Mouse (Mus musculus): ENCODE measurements around the gene Cep85l. TPM values are rescaled to one million over a fixed set of nuclear protein-coding genes. Genes with fewer than 3 reads are reported as not detected.

Gene Cep85l
- polyA plus RNA-seq, 1 experiment from 2014 or later = 5.6 TPM

DNA sequence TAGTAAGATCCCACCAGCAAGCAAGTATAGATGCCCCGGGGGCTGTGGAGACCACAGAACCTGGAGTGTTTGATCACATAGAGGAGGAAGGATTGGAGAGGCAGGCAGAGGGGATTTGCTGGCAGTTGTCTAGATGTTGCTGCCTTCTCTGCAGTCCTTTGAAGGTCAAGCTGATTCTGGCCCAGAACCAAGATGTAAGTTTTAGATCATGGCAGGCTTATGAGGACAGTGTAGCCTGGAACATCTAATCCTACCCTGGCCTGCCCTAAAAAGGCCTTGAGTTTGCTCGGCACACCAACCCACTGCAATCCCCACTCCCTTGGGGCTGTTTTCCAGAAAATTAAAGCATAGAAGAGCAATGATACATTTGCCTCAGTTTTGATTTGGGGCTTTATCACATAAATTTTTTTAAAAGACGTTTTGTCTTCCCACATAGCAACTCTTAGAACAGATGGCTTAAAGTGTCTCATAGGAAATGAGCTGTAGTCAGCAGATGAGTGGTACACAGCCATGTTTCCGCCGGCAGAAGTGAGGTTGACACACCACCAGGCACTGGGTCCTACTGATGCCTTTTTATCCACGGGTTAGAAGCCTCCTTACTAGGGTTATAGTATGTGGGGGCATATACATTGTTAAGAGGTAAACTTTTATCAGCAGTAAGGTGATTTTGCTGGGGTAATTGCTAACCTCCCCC is 8.6 kb upstream of the Cep85l start:
- Histone ChIP-seq H3K27ac (no peak overlapping the region), H3K4me2 (replicated peaks) (no peak overlapping the region), H3K9ac (replicated peaks) (no peak overlapping the region), H3K9me3 (no peaks in the 10 kb centered on the region), H3K27me3 (no peaks in the 10 kb centered on the region), H3K36me3 (no peaks in the 10 kb centered on the region), H3K4me3 (replicated peaks) (no peak overlapping the region), H3K4me1 (replicated peaks) (no peaks in the 10 kb centered on the region)
- WGBS = 77% methylated on average over 6 of the region's 6 CpGs
- no peak for ATAC-seq

DNA sequence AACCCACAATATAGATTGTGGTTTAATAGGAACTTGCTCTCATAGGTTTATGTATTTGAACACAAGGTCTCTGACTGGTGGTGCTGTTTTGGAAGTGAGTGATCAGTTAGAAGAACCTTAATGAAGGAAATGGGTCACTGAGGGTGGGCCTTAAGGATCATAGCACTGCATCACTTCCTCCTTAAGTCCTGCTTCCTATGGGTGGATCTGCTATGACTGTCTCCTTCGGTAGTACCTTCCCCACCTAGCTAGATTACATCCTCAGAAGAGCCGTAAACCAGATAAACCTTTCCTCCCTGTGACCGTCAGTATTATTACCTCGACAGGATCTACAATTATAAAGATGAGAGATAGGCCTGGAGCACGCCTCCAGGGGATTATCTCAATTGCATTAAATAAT is 5.7 kb upstream of the Cep85l start:
- no peaks in the 10 kb centered on the region for H3K9me3 ChIP-seq
- no peaks in the 10 kb centered on the region; the same call in 1 of the 2 replicates for H3K27me3 ChIP-seq
- no peak overlapping the region for H3K4me3 ChIP-seq (replicated peaks)
- H3K27ac ChIP-seq = no peak overlapping the region
- no peak for ATAC-seq
- no peak overlapping the region for H3K4me2 ChIP-seq (replicated peaks)
- H3K4me1 ChIP-seq (replicated peaks) = peaks cover under 1% of the 10 kb centered on the region
- H3K36me3 ChIP-seq = no peaks in the 10 kb centered on the region
- H3K9ac ChIP-seq (replicated peaks) = no peak overlapping the region
- 80% methylated on average over 5 of the region's 5 CpGs for WGBS

- Histone ChIP-seq H3K9ac (replicated peaks) (no peak overlapping the region), H3K9me3 (no peaks in the 10 kb centered on the region), H3K4me2 (replicated peaks) (no peak overlapping the region), H3K4me1 (replicated peaks) (peaks cover 6% of the 10 kb centered on the region), H3K36me3 (no peaks in the 10 kb centered on the region), H3K27me3 (no peaks in the 10 kb centered on the region; the same call in 1 of the 2 replicates), H3K4me3 (replicated peaks) (no peak overlapping the region), H3K27ac (no peak overlapping the region)
- no peak for ATAC-seq
- 81% methylated on average over 1 of the region's 1 CpGs for WGBS
Observed at GRCm38 (mm10) chr10:53384896-53385295, 5.1 kb upstream of the Cep85l start.

DNA sequence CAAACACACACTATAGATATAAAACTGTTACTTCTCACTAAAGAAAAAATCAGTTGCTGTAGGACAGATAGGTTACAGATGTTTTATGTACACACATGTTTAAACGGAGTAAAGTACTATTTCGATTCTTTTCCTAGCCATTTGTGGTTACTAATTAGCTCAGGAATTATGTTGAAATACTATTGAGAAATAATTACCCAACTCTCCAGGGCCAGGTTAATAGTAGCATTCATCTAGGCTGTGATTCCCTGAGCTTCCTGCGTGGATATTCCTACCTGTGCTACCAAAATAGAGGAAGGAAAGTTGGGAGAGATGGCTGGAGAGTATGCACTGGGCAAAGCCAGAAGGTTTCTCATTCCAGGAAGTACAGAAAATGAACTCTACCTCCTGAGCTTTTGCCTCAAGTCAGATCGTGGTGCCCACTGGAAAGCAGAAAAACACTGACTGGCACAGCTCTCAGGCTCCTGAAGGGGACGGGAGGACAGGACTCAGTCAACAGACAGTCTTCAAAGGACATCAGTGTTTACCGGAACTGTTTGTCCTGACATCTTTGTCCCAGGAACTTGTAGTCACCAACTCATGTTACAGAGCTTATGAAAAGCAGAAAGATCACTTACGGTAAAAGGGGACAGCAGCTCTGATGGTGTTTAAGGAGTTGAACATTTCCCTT is 3.1 kb upstream of the Cep85l start:
- Histone ChIP-seq H3K4me2 (replicated peaks) (no peak overlapping the region), H3K27me3 (no peaks in the 10 kb centered on the region; the same call in 1 of the 2 replicates), H3K9me3 (no peaks in the 10 kb centered on the region), H3K27ac (no peak overlapping the region), H3K4me1 (replicated peaks) (peaks cover 15% of the 10 kb centered on the region), H3K36me3 (no peaks in the 10 kb centered on the region), H3K9ac (replicated peaks) (no peak overlapping the region), H3K4me3 (replicated peaks) (no peak overlapping the region)
- 77% methylated on average over 7 of the region's 7 CpGs for WGBS
- no peak for ATAC-seq

DNA sequence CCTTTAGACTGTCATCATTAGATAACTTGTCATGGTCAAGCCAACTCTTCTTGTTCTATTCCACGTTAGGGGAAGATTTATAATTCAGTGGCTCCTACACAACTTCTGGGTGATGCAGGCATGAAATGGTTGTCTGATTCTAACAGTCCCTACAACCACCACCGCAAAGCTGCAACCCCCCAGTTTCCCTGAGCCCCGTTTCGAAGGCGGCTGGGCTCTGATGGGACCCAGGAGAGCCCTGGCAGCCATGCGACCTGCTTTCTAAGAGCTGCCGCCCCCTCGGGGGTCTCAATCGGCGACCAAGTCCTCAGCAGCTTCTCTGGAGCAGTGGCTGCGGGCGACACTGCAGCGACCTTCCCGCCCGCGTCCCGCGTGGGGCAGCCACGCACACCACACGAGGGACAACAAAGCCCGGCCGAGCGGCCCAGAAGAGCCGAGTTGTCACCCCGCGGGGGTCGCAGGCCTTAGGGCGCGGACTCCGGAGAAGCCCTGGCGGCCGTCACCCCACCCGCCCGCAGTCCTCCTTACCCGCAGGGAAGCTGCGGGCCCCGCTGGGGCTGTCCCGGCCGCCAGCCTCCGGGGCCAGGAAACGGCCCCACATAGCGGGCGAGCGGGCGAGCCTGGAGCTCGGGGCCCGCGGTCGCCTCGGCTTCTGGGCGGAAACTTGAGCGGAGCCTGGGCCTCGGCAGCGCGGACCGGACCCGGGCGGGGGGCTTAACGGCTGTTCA is 602 bp downstream of the Cep85l start:
- Histone ChIP-seq H3K4me1 (replicated peaks) (peaks cover 24% of the 10 kb centered on the region), H3K9me3 (no peaks in the 10 kb centered on the region), H3K9ac (replicated peaks) (peak overlapping the region; percentile 98), H3K27ac (peak overlapping the region; percentile 95), H3K36me3 (no peaks in the 10 kb centered on the region), H3K4me3 (replicated peaks) (peak overlapping the region; percentile 93), H3K4me2 (replicated peaks) (peak overlapping the region; percentile 70), H3K27me3 (no peaks in the 10 kb centered on the region; the same call in 1 of the 2 replicates)
- under 1% methylated on average over 59 of the region's 59 CpGs for WGBS
- peak; percentile 86 for ATAC-seq

DNA sequence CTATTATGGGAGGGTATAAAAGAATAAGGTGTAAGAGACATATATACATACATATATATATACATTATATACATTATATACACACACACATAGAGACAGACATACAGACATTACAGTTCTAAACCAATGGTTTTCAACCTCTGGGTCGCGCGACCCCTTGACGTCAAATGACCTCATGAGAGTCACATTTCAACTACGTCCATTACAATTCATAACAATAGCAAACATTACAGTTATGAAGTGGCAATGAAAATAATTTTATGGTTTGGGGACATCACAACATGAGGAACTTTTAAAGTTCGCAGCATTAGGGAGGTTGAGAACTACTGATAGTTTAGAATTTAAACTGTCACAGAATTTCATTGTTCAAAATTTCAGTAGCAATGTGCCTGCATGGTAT is 1.5 kb downstream of the Cep85l start:
- Histone ChIP-seq H3K4me3 (replicated peaks) (peak overlapping the region; percentile 93), H3K27ac (no peak overlapping the region), H3K4me1 (replicated peaks) (peaks cover 24% of the 10 kb centered on the region), H3K36me3 (no peaks in the 10 kb centered on the region), H3K9me3 (no peaks in the 10 kb centered on the region), H3K4me2 (replicated peaks) (peak overlapping the region; percentile 70), H3K9ac (replicated peaks) (peak overlapping the region; percentile 98), H3K27me3 (no peaks in the 10 kb centered on the region; the same call in 1 of the 2 replicates)
- no peak for ATAC-seq
- WGBS = 84% methylated on average over 6 of the region's 6 CpGs

GRCm38 (mm10) chr10:53377096-53377495 is 2.7 kb downstream of the Cep85l start:
- Histone ChIP-seq H3K9ac (replicated peaks) (no peak overlapping the region), H3K36me3 (no peaks in the 10 kb centered on the region), H3K4me1 (replicated peaks) (peaks cover 24% of the 10 kb centered on the region), H3K9me3 (no peaks in the 10 kb centered on the region), H3K27me3 (no peaks in the 10 kb centered on the region; the same call in 1 of the 2 replicates), H3K27ac (no peak overlapping the region), H3K4me3 (replicated peaks) (no peak overlapping the region), H3K4me2 (replicated peaks) (peak overlapping the region; percentile 33)
- ATAC-seq = no peak

DNA sequence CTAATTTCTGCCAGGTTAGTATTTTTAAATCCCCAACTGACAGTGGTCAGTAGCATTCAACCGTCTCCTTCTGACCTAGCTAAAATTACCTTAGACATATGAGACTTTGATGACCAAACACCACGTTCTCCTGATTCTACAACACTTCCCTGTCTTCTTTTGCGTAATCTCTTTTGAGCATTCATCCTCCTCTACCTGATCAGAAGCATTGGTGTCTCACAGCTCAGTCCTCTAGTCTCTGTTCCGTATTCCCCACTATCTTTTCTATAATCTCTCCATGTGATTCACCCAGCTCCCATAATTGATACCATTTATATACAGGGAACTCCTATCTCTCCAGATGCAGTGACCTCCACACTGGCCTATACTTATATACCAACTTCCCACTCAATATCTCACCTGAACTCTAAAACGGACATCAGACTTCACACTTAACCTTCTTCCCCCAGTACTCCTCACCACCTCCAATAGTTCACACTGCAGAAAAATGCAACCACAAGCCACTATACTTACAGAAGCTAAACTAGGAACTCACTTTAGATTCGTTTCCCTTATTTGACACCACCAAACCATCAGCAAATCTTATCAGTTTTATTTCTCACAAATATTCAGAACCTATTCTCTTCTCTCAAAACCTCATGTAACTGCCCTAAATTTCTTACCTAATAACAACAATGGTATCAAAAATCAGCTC is 5.7 kb downstream of the Cep85l start:
- 91% methylated on average over 6 of the region's 6 CpGs for WGBS
- peaks cover 18% of the 10 kb centered on the region for H3K4me1 ChIP-seq (replicated peaks)

DNA sequence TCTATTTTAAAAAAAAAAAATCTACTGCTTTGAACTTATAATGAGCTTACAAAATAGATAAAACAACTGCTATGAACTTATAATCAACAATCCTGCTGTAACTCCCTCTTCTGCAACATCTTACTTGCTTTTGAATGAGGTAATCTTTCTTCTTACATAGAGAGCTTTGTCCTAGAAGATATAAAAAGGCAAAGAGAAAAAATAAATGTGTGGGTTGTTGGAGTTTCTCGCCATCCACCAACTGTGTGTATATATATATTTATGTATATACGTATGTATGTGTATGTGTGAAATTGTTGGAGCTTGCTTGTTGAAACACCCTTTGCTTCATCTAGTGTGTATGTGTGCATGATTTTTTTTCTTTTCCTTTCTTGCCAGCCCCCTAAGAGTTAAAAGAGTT is 12.5 kb downstream of the Cep85l start:
- Histone ChIP-seq H3K4me2 (replicated peaks) (no peak overlapping the region), H3K27me3 (no peaks in the 10 kb centered on the region), H3K27ac (no peak overlapping the region), H3K9ac (replicated peaks) (no peak overlapping the region), H3K9me3 (peaks cover 4% of the 10 kb centered on the region), H3K4me1 (replicated peaks) (0 out of 2 replicates have a peak, but pooled peaks cover 4% of the 10 kb centered on the region), H3K36me3 (no peaks in the 10 kb centered on the region), H3K4me3 (replicated peaks) (no peak overlapping the region)
- no peak for ATAC-seq
- WGBS = 94% methylated on average over 2 of the region's 2 CpGs

More for the DNA sequence above, 5.7 kb downstream of the Cep85l start:
- H3K36me3 ChIP-seq = no peaks in the 10 kb centered on the region
- H3K9ac ChIP-seq (replicated peaks) = no peak overlapping the region
- no peak overlapping the region for H3K4me2 ChIP-seq (replicated peaks)
- no peak overlapping the region for H3K27ac ChIP-seq
- ATAC-seq = no peak
- H3K9me3 ChIP-seq = peaks cover 4% of the 10 kb centered on the region
- H3K27me3 ChIP-seq = no peaks in the 10 kb centered on the region
- H3K4me3 ChIP-seq (replicated peaks) = no peak overlapping the region

- H3K4me1 ChIP-seq (replicated peaks) = 0 out of 2 replicates have a peak, but pooled peaks cover 4% of the 10 kb centered on the region
- no peaks in the 10 kb centered on the region for H3K27me3 ChIP-seq
- ATAC-seq = no peak
- no peaks in the 10 kb centered on the region for H3K36me3 ChIP-seq
- H3K9me3 ChIP-seq = no peaks in the 10 kb centered on the region
- no peak overlapping the region for H3K4me2 ChIP-seq (replicated peaks)
- no peak overlapping the region for H3K27ac ChIP-seq
- H3K9ac ChIP-seq (replicated peaks) = no peak overlapping the region
- H3K4me3 ChIP-seq (replicated peaks) = no peak overlapping the region
Observed at GRCm38 (mm10) chr10:53364311-53364710, 15.4 kb downstream of the Cep85l start.

- no peak overlapping the region for H3K27ac ChIP-seq
- no peak overlapping the region for H3K9ac ChIP-seq (replicated peaks)
- no peak for ATAC-seq
- 94% methylated on average over 3 of the region's 3 CpGs for WGBS
- no peak overlapping the region for H3K4me3 ChIP-seq (replicated peaks)
- H3K4me1 ChIP-seq (replicated peaks) = 0 out of 2 replicates have a peak, but pooled peaks cover under 1% of the 10 kb centered on the region
- H3K4me2 ChIP-seq (replicated peaks) = no peak overlapping the region
- no peaks in the 10 kb centered on the region for H3K27me3 ChIP-seq
- H3K36me3 ChIP-seq = peaks cover 9% of the 10 kb centered on the region; the same call in 1 of the 2 replicates
- no peaks in the 10 kb centered on the region for H3K9me3 ChIP-seq
Observed at GRCm38 (mm10) chr10:53359016-53359415, 20.7 kb downstream of the Cep85l start.
